Mouse (Mus musculus) cerebellum, adult 2 months (tissue): ENCODE results near the gene Bicdl2.

Experiments used
- CTCF ChIP-seq: fragments of 200-500 bp; IDR thresholded peaks from 2 replicates; pipeline ENCODE4 v1.5.1; 2011; ENCODE audit warnings: low read depth, mild to moderate bottlenecking, control low read depth, low read length, moderate library complexity, borderline replicate concordance; ENCODE audit not compliant: insufficient read depth
- POLR2A ChIP-seq: fragments of 200-500 bp; IDR thresholded peaks from 2 replicates; pipeline ENCODE4 v1.6.1; 2011; ENCODE audit warnings: low read length, control low read depth, borderline replicate concordance; ENCODE audit not compliant: insufficient read depth

GRCm38 (mm10) chr17:23682092-23682491 is 21.8 kb downstream of the Bicdl2 start:
- TF ChIP-seq CTCF: no peak
- no peak for TF ChIP-seq POLR2A
